Mouse (Mus musculus) cerebellum, adult 2 months (tissue): ENCODE measurements around the gene Inpp4b. TPM values are rescaled to one million over a fixed set of nuclear protein-coding genes. Genes with fewer than 3 reads are reported as not detected.

Source experiments
- DNase-seq, 2 experiments: peaks; one replicate each; pipeline ENCODE4 v3.0.0; 2021
- H3K27ac ChIP-seq: fragments of 200-500 bp; 2 replicates; pipeline ENCODE4 v1.5.1; 2012; ENCODE audit warnings: low read length, control low read depth, inconsistent platforms; ENCODE audit not compliant: insufficient read depth
- H3K27me3 ChIP-seq: fragments of 200-500 bp; 2 replicates; pipeline ENCODE4 v1.6.1; 2012; ENCODE audit warnings: inconsistent platforms, mild to moderate bottlenecking, low read length, moderate library complexity; ENCODE audit not compliant: control insufficient read depth, insufficient read depth
- H3K4me1 ChIP-seq: fragments of 200-500 bp; 2 replicates; pipeline ENCODE4 v1.6.1; 2011; ENCODE audit warnings: low read length; ENCODE audit not compliant: control insufficient read depth, insufficient read depth
- H3K4me3 ChIP-seq: fragments of 200-500 bp; replicated peaks from 2 replicates; pipeline ENCODE3; 2011; ENCODE audit warnings: mild to moderate bottlenecking, low read depth, low read length, control low read depth; ENCODE audit not compliant: insufficient read depth
- CTCF ChIP-seq: fragments of 200-500 bp; IDR thresholded peaks from 2 replicates; pipeline ENCODE4 v1.5.1; 2011; ENCODE audit warnings: low read depth, mild to moderate bottlenecking, control low read depth, low read length, moderate library complexity, borderline replicate concordance; ENCODE audit not compliant: insufficient read depth
- POLR2A ChIP-seq: fragments of 200-500 bp; IDR thresholded peaks from 2 replicates; pipeline ENCODE4 v1.6.1; 2011; ENCODE audit warnings: low read length, control low read depth, borderline replicate concordance; ENCODE audit not compliant: insufficient read depth
- WGBS: fragments of 180-500 bp; shearing (Covaris S2); methylation state at CpG from one replicate; pipeline ENCODE4 v1.1.7; 2018; 5-methylcytosine and 5-hydroxymethylcytosine counted together
- polyA plus RNA-seq: library from polyadenylated mRNA; depleted of rRNA; stranded (reverse); fragments of >200 nt; gene quantifications from 2 replicates; pipeline ENCODE4 v1.2.3, GENCODE M21; 2012

Gene Inpp4b
- polyA plus RNA-seq, 1 experiment = 11.8 TPM

DNA sequence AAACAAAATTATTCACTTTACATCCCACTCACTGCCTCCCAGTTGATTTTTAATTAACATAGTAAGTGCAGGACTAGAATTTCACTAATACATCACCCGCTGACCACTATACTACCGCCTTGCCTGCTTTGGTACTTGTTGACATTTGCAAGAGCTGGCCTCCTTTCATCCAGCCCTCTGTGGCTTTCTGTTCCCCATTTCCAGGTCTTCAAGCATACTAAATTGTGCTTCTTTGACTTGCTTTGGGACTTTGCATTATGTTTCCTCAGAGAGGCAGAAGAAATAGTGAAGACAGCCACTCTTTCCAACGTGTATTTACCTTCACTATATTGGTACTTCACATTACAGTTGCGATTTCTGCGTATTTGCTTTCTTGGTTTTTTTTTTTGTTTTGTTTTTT, 244.4 kb downstream of the Inpp4b start:
- Histone ChIP-seq H3K4me3 (no peak overlapping the region), H3K27me3 (no peaks in the 10 kb centered on the region), H3K4me1 (peaks cover 3% of the 10 kb centered on the region; the same call in 1 of the 2 replicates), H3K27ac (no peak overlapping the region)
- TF ChIP-seq POLR2A (no peak), CTCF (no peak)
- 95% methylated on average over 5 of the region's 5 CpGs for WGBS
- DNase-seq = no peak

DNA sequence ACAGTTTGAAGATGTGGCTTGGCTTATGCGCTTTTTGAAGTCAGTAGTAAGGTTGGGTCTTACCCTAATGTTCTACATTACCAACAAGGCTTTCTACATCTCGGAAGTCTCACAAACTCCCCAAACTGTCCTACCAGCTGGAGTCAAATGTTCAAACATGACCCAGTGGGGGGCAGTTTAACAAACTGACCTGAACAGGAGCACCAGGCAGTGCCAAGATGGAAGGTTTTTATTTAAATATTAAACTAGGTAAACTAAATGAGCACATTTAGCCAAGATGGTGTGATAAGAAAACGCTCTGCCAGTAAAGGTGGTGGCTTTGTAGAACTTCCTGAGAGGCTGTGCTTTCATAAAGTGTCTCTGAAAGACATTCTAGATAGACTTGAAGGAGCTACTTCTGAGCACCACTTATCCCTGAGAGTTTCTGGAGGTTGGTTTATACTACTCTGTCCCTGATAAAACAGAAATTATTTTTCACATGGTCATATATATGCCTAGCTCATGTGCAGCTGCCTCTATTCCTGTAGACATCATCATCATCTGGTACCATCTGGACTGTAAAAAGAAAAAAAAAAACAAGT, 251.9 kb downstream of the Inpp4b start:
- TF ChIP-seq POLR2A = no peak
- no peak for TF ChIP-seq CTCF
- DNase-seq = no peak
- H3K4me3 ChIP-seq = no peak overlapping the region
- H3K27me3 ChIP-seq = no peaks in the 10 kb centered on the region
- H3K4me1 ChIP-seq = no peaks in the 10 kb centered on the region
- 82% methylated on average over 3 of the region's 3 CpGs for WGBS
- H3K27ac ChIP-seq = no peak overlapping the region

DNA sequence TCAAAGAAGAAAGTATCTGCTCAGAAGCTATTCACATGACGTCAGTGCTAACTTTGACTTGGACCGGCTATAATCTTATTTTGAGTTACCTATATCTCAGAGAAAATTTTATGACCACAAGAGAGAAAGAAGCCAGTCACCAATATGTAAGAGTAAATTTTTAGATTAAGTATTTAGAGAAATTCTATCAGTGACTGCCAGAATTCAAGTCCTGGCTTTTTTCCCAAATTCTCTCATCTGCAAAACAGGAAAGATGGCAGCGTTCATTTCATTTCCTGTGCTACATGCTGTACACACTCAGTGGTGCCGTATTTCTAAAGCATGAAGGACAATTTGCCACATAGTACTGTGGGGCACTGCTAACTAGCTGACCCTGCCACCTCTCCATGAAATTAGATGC, 256.9 kb downstream of the Inpp4b start:
- Histone ChIP-seq H3K4me3 (no peak overlapping the region), H3K27me3 (no peaks in the 10 kb centered on the region; the same call in 1 of the 2 replicates), H3K27ac (no peak overlapping the region), H3K4me1 (no peaks in the 10 kb centered on the region)
- TF ChIP-seq CTCF (no peak), POLR2A (no peak)
- peak in 1 of 2 experiments; percentile 35 for DNase-seq
- 51% methylated on average over 4 of the region's 4 CpGs for WGBS

DNA sequence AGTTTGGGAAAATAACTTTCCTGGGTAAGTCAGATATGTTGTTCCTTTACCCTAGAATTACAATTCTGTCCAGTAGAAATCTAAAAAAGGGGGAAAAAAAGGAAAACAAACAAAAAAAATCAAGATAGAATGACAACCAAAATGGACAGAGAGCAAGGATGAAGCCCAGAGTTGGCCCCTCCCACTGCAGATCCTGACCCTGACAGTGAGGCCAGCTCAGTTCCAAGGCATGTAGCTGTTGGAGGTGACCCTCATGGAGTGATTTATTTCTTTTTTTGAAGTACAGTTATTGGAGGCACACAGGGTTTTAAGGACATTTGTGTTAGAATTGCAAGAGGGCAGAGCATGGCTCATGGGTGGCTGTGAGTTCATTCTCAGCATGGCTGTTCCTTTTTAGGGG, 258.8 kb downstream of the Inpp4b start:
- H3K27ac ChIP-seq = no peak overlapping the region
- no peak for DNase-seq
- H3K27me3 ChIP-seq = no peaks in the 10 kb centered on the region; the same call in 1 of the 2 replicates
- H3K4me3 ChIP-seq = no peak overlapping the region
- no peaks in the 10 kb centered on the region for H3K4me1 ChIP-seq
- TF ChIP-seq POLR2A = no peak
- TF ChIP-seq CTCF = no peak

DNA sequence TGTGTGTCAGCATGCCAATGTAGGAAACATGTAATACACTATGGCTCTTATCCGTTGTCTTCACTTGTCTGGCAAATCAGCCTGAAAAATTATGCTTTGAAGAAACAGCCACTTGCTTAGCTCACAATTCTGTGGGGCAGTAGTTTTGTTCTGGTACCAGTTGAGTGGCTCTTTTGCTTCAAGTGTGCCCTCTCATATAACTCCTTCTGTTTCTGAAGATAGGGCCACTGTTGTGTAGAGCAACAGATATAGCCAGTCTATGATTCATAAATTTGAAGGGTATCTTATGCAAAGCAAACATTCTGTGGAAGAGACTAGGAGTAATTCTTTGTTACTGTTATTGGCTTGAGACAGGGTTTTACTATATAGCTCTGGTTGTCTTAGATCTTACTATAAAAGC, 265.7 kb downstream of the Inpp4b start:
- DNase-seq = no peak
- Histone ChIP-seq H3K27me3 (no peaks in the 10 kb centered on the region), H3K4me3 (no peak overlapping the region), H3K27ac (no peak overlapping the region), H3K4me1 (peaks cover 3% of the 10 kb centered on the region; the same call in 1 of the 2 replicates)
- no peak for TF ChIP-seq CTCF
- TF ChIP-seq POLR2A = no peak
- WGBS = 90% methylated on average over 1 of the region's 1 CpGs

DNA sequence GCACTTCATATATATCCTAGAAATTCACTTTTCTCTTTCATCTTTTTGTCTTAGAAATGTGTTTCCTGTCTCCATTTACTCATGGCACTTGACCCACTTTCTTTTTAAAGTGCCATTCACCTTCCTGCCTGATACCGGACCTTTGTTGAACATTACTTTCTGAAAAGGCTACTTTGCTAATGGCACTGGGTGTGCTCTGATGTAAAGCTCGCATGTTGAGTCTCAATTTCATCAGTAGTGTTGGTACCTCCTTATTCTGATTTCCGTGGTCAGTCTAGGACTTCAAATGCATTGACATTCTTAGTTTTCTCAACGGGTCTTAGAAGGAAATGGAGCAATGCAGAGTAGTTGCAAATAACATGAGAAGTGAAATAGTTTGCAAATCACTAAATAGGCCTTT, 266.7 kb downstream of the Inpp4b start:
- Histone ChIP-seq H3K27me3 (no peaks in the 10 kb centered on the region), H3K4me3 (no peak overlapping the region), H3K4me1 (peaks cover 3% of the 10 kb centered on the region; the same call in 1 of the 2 replicates), H3K27ac (no peak overlapping the region)
- DNase-seq = no peak
- 85% methylated on average over 4 of the region's 4 CpGs for WGBS
- no peak for TF ChIP-seq POLR2A

DNA sequence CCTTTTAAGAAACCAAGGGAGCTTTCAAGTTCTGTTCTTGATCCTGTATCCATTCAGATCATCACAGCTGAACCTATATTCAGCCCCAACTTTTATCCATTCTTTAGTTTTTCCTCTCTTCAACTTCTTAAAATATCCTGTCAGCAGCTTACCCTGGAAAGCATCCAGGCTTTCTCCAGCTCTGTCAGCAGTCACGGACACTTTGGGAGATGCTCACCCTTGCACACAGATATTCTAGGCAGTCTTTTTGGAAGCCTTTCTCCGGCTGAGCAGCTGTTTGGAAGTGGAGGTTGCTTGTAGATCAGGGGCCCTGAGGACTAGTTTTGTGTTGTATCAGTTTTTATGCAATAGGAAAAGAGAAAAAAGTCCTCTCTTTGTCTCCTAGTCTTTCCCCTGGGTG, 270.3 kb downstream of the Inpp4b start:
- TF ChIP-seq CTCF (no peak), POLR2A (no peak)
- peaks cover 3% of the 10 kb centered on the region; the same call in 1 of the 2 replicates for H3K4me1 ChIP-seq
- peak; percentile 25 to 51 for DNase-seq
- H3K27ac ChIP-seq = no peak overlapping the region
- no peaks in the 10 kb centered on the region; the same call in 1 of the 2 replicates for H3K27me3 ChIP-seq
- 10% methylated on average over 2 of the region's 2 CpGs for WGBS
- no peak overlapping the region for H3K4me3 ChIP-seq

DNA sequence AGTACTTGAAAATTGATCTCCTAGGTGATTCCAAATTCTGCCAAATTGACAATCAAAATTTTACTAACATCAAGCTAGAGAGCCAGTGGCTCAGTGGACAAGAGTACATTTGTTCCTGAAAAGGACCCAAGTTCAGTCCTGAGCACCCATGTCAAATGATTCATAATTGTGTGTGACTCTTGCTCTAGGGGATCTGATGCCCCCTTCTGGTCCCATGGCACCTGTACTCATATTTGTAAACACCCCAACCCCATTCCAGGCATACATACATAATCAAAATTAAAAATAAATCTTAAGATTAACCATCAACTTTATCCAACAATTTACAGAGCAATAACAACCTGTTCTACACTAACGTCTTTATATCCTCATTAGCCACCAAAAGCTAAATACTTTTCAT, 271.8 kb downstream of the Inpp4b start:
- Histone ChIP-seq H3K27me3 (no peaks in the 10 kb centered on the region; the same call in 1 of the 2 replicates), H3K27ac (no peak overlapping the region), H3K4me3 (no peak overlapping the region), H3K4me1 (peaks cover 3% of the 10 kb centered on the region; the same call in 1 of the 2 replicates)
- TF ChIP-seq CTCF (no peak), POLR2A (no peak)
- no peak for DNase-seq
- WGBS = 96% methylated on average over 1 of the region's 1 CpGs

DNA sequence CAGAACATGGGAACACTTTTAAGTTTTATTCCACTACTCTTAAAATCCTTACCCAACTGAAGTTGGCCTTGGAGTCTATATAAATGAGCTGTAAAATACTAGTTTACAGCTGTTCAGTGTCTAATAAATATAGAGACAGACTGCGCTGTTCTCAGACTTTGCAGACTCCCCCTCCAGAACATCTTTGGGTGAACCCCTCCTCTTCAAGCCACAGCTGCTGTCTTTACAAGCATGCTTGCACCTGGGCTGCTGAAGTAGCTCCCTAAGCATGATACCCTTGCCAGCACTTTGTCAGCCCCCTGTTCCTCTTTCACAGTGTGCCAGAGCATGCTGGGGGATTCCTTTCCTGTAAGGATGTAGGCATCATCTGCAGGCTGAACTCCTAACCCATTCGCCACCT, 272.2 kb downstream of the Inpp4b start:
- Histone ChIP-seq H3K4me1 (peaks cover 3% of the 10 kb centered on the region; the same call in 1 of the 2 replicates), H3K27ac (no peak overlapping the region), H3K4me3 (no peak overlapping the region), H3K27me3 (no peaks in the 10 kb centered on the region; the same call in 1 of the 2 replicates)
- no peak for DNase-seq
- TF ChIP-seq POLR2A = no peak
- TF ChIP-seq CTCF = no peak
- WGBS = 89% methylated on average over 2 of the region's 2 CpGs
